Mouse (Mus musculus): Measurements from ENCODE around the gene Tgfbr3.

GRCm38 (mm10) chr5:107288427-107289233 is 799 bp downstream of the Tgfbr3 start:
- TF ChIP-seq CTCF (IDR thresholded peaks at IDR 0.05) (no peak), EP300 (IDR thresholded peaks at IDR 0.05) (no peak)
